Mouse (Mus musculus) liver, embryonic 12.5 days (tissue): ENCODE measurements around the gene Lpar1. TPM values are rescaled to one million over a fixed set of nuclear protein-coding genes. Genes with fewer than 3 reads are reported as not detected.

Source experiments
- ATAC-seq: fragments of 200-750 bp; cut with Nextera tagmentation; 2 replicates; pipeline ENCODE4 v1.8.0; 2017; ENCODE audit warnings: moderate number of reproducible peaks, mild to moderate bottlenecking, moderate library complexity
- H3K27ac ChIP-seq: fragments of 300-500 bp; sonication (generic); 2 replicates; pipeline ENCODE4 v1.5.1; 2016; ENCODE audit warnings: mild to moderate bottlenecking
- H3K27me3 ChIP-seq: fragments of 300-500 bp; sonication (generic); replicated peaks from 2 replicates; pipeline ENCODE4 v1.6.1; 2016; ENCODE audit warnings: mild to moderate bottlenecking, moderate library complexity
- H3K36me3 ChIP-seq: fragments of 300-500 bp; sonication (generic); 2 replicates; pipeline ENCODE4 v1.6.1; 2016; ENCODE audit warnings: mild to moderate bottlenecking, moderate library complexity
- H3K4me1 ChIP-seq: fragments of 300-500 bp; sonication (generic); 2 replicates; pipeline ENCODE4 v1.6.1; 2016
- H3K4me2 ChIP-seq: fragments of 300-500 bp; sonication (generic); 2 replicates; pipeline ENCODE4 v1.6.1; 2016; ENCODE audit warnings: mild to moderate bottlenecking, moderate library complexity
- H3K4me3 ChIP-seq: fragments of 300-500 bp; sonication (generic); 2 replicates; pipeline ENCODE4 v1.5.1; 2016; ENCODE audit warnings: mild to moderate bottlenecking, moderate library complexity
- H3K9ac ChIP-seq: fragments of 300-500 bp; sonication (generic); 2 replicates; pipeline ENCODE4 v1.6.1; 2016; ENCODE audit warnings: mild to moderate bottlenecking, moderate library complexity
- H3K9me3 ChIP-seq: fragments of 300-500 bp; sonication (generic); replicated peaks from 2 replicates; pipeline ENCODE4 v1.6.1; 2016; ENCODE audit warnings: mild to moderate bottlenecking, moderate library complexity
- WGBS: fragments of 180-500 bp; shearing (Covaris S2); methylation state at CpG from one replicate; pipeline ENCODE4 v1.1.7; 2016; ENCODE audit not compliant: insufficient replicate concordance; 5-methylcytosine and 5-hydroxymethylcytosine counted together
- polyA plus RNA-seq: library from polyadenylated mRNA; unstranded; fragments of >200 nt; fragmentation: Nextera tagmentation; extraction: Ambion mirVana; gene quantifications from 2 replicates; pipeline ENCODE4 v1.2.1, GENCODE M21; 2016

Gene Lpar1
- polyA plus RNA-seq, 1 experiment from 2014 or later = 8.8 TPM

DNA sequence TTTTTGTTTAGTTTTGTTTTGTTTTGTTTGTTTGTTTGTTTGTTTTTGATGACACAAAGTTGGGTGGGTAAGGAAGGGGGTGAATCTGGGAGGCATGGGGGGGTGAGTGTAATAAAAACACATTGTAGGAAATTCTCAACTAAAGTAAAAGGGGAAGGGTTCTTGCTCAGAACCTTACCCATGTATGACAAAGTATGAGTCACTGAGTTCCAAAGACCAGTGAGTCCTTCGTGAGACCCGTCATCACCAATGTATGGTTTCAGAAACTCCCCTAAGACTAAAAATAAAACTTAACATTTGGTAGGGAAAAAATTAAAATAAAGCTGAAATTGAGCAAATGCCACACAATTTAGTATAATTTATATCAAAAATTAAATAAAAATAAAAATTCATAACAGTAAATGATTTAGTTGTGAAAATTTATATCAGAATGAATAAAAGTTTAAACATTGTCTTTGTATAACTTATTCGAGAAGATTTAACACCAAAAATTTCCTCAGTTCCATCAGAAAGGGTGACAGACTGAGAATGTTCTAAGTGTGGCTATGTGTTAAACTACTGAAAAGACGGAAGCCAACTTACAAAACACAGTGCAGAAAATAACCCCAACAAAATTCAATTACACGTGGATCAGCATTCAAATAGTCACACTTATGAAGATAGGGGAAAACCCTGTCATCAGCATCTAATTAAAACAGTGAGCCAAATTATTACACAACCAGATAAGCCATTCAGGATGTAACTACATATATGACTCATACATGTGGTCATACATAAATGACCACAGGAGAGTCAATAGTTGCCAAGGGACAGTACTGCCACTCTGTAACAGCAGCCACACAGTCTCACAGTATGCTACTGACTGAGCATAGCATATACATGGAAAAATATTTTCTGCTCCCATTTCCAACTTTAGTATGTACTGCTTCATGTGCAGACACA lies 83.8 kb downstream of the Lpar1 start:
- Histone ChIP-seq H3K27me3 (no peaks in the 10 kb centered on the region), H3K9ac (no peak overlapping the region), H3K9me3 (no peaks in the 10 kb centered on the region), H3K4me1 (no peaks in the 10 kb centered on the region), H3K27ac (no peak overlapping the region), H3K4me3 (no peak overlapping the region), H3K36me3 (no peaks in the 10 kb centered on the region), H3K4me2 (no peak overlapping the region)
- WGBS = 78% methylated on average over 5 of the region's 5 CpGs
- ATAC-seq = no peak

DNA sequence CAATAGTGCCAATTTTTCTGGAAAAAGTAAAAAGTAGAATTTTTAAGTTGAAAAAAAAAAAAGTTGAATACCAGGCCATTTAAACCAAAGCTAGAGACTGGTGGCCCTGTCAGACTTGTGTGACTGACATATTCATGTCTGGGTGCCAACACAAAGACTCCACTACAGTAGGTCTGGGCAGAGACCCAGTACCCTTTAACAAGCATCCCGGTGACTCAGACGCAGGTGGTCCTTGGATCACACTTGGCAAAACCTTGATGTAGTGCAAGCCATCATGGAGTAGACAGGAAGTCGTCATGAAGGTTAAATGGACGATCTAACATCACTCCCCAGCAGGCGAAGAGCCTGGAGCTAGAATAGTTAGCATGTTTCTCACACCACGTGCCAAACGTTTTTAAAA lies 84.7 kb downstream of the Lpar1 start:
- Histone ChIP-seq H3K9me3 (no peaks in the 10 kb centered on the region), H3K27me3 (no peaks in the 10 kb centered on the region), H3K4me2 (no peak overlapping the region), H3K4me1 (no peaks in the 10 kb centered on the region), H3K9ac (no peak overlapping the region), H3K36me3 (no peaks in the 10 kb centered on the region), H3K4me3 (no peak overlapping the region), H3K27ac (no peak overlapping the region)
- no peak for ATAC-seq
- 72% methylated on average over 7 of the region's 7 CpGs for WGBS

DNA sequence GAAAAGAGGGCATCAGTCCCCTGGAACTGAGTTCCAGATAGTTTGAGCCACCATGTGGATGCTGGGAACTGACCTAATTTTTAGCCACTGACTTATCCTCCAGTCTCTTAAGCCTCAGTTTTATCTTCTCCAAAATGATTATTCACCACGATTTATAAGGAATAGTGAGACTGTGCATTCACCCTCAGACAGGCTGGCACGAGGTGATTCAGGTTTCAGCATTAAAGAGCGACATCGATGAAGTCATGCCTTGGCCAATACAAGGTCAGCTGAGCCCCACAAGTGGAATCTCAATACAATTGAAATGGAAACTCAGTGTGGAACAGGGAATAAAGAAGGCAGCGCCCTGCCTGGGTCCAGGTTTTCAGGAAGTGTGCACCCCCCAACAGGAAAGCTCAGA lies 88.1 kb downstream of the Lpar1 start:
- Histone ChIP-seq H3K9me3 (no peaks in the 10 kb centered on the region), H3K4me3 (no peak overlapping the region), H3K36me3 (no peaks in the 10 kb centered on the region), H3K4me1 (no peaks in the 10 kb centered on the region), H3K27ac (no peak overlapping the region), H3K9ac (no peak overlapping the region), H3K4me2 (no peak overlapping the region), H3K27me3 (no peaks in the 10 kb centered on the region)
- 70% methylated on average over 5 of the region's 5 CpGs for WGBS
- no peak for ATAC-seq

DNA sequence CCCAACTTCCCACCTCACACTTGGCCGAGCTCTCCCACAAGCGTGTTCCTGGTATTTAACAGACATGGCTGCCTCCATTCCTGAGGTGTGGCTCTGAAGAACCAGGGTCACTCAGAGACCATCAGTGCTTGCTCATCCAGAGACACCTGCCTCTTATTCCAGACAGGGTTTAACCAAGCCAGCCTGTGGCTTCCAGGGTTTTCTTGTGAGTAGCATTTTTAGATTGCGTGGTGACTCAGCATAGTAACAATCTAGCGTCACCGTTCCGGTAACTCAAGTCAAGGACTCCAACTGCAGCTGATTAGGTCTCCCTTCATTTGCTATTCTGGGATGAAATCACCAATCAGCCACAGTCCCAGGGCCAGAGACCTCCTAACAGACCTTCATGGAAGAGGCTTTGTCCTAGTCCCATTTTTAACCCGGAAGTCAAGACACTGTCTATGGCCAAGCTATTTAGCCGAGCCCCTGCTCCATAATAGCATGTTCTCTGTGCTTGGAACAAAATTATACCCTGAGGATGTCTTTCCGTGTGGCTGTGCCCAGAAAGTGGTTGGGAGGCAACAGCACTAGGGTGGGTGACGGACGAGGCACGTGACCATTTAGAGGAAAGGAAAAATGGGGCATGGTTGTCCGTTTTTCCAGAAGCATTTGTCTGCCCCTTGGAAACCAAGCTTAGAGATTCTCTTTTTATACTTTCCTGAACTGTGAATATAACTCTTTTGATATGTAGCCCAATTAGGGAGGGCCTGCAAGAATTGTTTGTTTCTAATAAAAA lies 89.1 kb downstream of the Lpar1 start:
- H3K27ac ChIP-seq = no peak overlapping the region
- no peaks in the 10 kb centered on the region for H3K9me3 ChIP-seq
- WGBS = 70% methylated on average over 13 of the region's 13 CpGs
- H3K27me3 ChIP-seq = no peaks in the 10 kb centered on the region
- H3K36me3 ChIP-seq = no peaks in the 10 kb centered on the region
- H3K4me3 ChIP-seq = no peak overlapping the region
- no peak overlapping the region for H3K9ac ChIP-seq
- no peak for ATAC-seq
- no peaks in the 10 kb centered on the region for H3K4me1 ChIP-seq
- no peak overlapping the region for H3K4me2 ChIP-seq

DNA sequence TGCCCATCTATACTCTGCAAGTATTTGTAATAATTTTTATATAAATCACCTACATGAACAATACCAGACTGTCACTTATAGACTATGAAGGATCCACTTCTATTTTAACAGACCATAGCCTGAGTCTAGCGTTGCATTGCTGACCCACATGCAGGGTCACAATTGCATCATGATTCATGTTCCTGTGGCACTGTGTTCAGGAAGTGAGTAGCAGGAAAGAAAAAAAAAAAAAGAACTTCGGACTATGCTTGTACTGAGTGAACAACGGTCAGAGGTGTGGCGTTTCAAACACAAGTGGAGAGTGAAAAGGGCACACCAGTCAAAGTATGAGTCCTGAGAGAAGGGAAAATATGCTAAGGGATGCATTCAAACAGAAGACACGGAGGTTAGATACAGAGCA lies 90.7 kb downstream of the Lpar1 start:
- Histone ChIP-seq H3K27me3 (no peaks in the 10 kb centered on the region), H3K4me3 (no peak overlapping the region), H3K4me1 (no peaks in the 10 kb centered on the region), H3K36me3 (no peaks in the 10 kb centered on the region), H3K4me2 (no peak overlapping the region), H3K9ac (no peak overlapping the region), H3K9me3 (no peaks in the 10 kb centered on the region), H3K27ac (no peak overlapping the region)
- WGBS = 34% methylated on average over 5 of the region's 5 CpGs
- no peak for ATAC-seq

DNA sequence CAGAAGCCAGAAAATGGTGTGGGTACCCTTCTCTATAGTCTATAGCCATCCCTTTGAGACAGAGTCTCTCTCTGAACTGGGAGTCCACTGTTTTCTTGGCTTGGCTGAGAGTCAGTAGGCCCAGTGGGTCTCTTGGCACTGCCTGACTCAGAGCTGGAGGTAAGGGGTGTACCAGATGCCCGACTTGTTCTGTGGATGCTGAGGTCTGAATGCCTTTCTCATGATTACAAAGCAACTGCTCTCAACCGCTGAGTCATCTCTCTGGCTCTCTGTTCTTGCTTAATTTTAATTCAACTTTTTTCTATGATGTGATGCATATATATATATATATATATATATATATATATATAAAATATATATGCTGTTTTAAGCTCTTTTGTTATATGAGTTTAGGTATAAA lies 91.1 kb downstream of the Lpar1 start:
- Histone ChIP-seq H3K4me1 (no peaks in the 10 kb centered on the region), H3K9me3 (no peaks in the 10 kb centered on the region), H3K27me3 (no peaks in the 10 kb centered on the region), H3K36me3 (no peaks in the 10 kb centered on the region), H3K27ac (no peak overlapping the region), H3K4me3 (no peak overlapping the region), H3K4me2 (no peak overlapping the region), H3K9ac (no peak overlapping the region)
- WGBS = 61% methylated on average over 2 of the region's 2 CpGs
- no peak for ATAC-seq

DNA sequence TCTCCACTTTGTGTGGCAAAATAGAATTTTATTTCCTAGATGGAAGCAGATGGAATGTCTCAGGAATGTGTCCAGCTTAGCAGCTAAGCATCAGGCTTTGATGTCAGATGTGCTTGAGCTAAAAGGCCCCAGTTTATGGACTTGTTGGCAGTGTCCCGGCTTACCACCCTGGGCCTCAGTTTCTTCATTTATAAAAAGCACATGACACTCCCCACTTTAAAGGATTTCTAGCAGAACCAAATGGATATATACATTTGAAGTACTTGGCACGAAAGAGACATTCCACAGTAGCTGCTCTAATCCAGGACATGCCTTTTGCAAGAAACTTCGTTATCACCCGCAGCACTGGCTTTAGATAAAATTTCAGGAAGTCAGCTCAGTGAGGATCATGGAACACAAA lies 100.4 kb downstream of the Lpar1 start:
- no peak for ATAC-seq

DNA sequence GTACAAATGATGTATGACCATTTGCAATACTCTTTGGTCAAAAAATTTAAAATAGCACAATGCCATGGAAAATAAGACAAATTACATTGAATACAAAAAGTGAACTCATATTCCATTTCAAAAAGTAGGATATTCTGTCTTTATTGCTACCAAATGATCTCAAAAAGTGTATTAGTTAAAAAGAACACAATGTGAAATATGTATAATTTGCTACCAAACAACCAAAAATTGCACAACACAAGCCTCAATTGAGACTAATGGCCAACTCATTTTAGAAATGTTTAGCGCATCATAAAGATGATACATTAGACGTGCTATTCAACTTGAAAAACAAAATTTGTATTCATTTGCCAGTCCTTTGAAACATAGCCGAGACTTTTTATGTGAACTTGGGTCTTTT lies 104.9 kb downstream of the Lpar1 start:
- Histone ChIP-seq H3K9ac (no peak overlapping the region), H3K27me3 (no peaks in the 10 kb centered on the region), H3K9me3 (no peaks in the 10 kb centered on the region), H3K36me3 (no peaks in the 10 kb centered on the region), H3K4me2 (no peak overlapping the region), H3K27ac (no peak overlapping the region), H3K4me1 (no peaks in the 10 kb centered on the region), H3K4me3 (no peak overlapping the region)
- 83% methylated on average over 3 of the region's 3 CpGs for WGBS
- no peak for ATAC-seq

More for the DNA sequence above, 100.4 kb downstream of the Lpar1 start:
- no peak overlapping the region for H3K4me3 ChIP-seq
- H3K4me2 ChIP-seq = no peak overlapping the region
- no peaks in the 10 kb centered on the region for H3K9me3 ChIP-seq
- no peaks in the 10 kb centered on the region for H3K36me3 ChIP-seq
- no peak overlapping the region for H3K27ac ChIP-seq
- no peaks in the 10 kb centered on the region for H3K4me1 ChIP-seq
- 36% methylated on average over 4 of the region's 4 CpGs for WGBS
- no peak overlapping the region for H3K9ac ChIP-seq
- no peaks in the 10 kb centered on the region for H3K27me3 ChIP-seq

DNA sequence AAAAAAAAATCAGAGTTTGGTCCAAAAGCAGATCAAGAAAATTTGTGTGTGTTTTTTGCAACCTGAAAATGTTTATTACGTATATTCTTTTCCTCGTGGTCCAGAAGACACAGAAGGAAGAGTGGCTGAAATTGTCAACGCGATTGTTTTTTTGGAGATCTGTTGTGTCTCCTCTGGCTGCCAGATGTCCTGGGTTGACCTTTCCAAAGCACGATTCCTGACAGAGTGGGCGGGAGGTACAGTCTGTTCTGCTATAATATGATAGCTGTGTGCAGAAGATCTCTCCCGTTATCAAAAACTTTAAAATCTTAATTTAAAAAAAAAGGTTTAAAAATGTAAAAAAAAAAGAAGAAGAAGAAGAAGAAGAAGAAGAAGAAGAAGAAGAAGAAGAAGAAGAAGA lies 105.9 kb downstream of the Lpar1 start:
- ATAC-seq = no peak
- H3K9me3 ChIP-seq = no peaks in the 10 kb centered on the region
- whole genome bisulfite sequencing = 80% methylated on average over 7 of the region's 7 CpGs

DNA sequence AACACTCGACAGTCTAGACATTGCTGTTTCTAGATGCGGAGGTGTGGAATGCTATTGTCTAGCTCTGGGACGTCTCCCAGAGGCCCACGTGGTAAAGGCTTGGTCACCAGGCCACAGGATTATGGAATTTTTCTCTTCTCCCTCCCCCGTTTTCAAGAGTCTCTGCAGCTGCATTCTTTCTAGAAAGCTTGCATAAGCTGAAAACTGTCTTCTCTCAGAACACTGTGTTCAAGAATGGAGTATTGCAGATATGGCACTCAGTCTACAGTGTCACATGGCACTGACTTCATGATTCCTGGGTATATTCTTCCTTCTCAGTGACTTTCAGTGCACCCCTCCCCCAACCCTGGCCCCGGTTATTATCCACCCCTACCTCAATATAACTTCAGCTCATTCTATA lies 107.9 kb downstream of the Lpar1 start:
- WGBS = 66% methylated on average over 6 of the region's 6 CpGs
- Histone ChIP-seq H3K36me3 (no peaks in the 10 kb centered on the region), H3K4me2 (no peak overlapping the region), H3K9ac (no peak overlapping the region), H3K9me3 (no peaks in the 10 kb centered on the region), H3K27me3 (no peaks in the 10 kb centered on the region), H3K4me1 (no peaks in the 10 kb centered on the region), H3K27ac (no peak overlapping the region), H3K4me3 (no peak overlapping the region)
- ATAC-seq = no peak

More for the DNA sequence above, 105.9 kb downstream of the Lpar1 start:
- Histone ChIP-seq H3K27ac (no peak overlapping the region), H3K4me3 (no peak overlapping the region), H3K36me3 (no peaks in the 10 kb centered on the region), H3K4me1 (no peaks in the 10 kb centered on the region), H3K27me3 (no peaks in the 10 kb centered on the region), H3K4me2 (no peak overlapping the region), H3K9ac (no peak overlapping the region)

DNA sequence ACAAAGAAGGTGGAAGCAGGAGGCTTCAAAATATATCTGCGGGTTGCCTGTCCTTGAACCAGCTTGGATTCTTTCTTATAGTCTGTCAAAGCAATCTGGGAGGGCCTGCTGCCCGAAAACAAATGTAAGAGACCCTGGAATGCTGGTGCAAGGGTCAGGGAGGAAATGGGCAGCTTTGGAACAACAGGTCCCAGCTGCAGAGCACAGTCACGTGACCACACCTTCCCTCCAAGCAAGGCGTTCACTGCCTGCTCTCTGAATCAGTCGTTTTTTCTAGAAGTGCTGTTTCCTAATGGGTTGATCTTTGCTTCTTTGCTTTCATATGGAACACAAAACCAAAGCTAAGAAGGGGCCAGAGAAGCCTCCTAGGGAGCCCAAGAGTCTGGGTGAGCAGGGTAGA lies 111.4 kb downstream of the Lpar1 start:
- no peaks in the 10 kb centered on the region for H3K9me3 ChIP-seq
- no peaks in the 10 kb centered on the region for H3K27me3 ChIP-seq
- 39% methylated on average over 5 of the region's 5 CpGs for WGBS
- no peaks in the 10 kb centered on the region for H3K36me3 ChIP-seq
- no peak overlapping the region for H3K4me2 ChIP-seq
- no peak for ATAC-seq
- H3K9ac ChIP-seq = no peak overlapping the region
- H3K4me3 ChIP-seq = no peak overlapping the region
- no peak overlapping the region for H3K27ac ChIP-seq
- no peaks in the 10 kb centered on the region for H3K4me1 ChIP-seq

DNA sequence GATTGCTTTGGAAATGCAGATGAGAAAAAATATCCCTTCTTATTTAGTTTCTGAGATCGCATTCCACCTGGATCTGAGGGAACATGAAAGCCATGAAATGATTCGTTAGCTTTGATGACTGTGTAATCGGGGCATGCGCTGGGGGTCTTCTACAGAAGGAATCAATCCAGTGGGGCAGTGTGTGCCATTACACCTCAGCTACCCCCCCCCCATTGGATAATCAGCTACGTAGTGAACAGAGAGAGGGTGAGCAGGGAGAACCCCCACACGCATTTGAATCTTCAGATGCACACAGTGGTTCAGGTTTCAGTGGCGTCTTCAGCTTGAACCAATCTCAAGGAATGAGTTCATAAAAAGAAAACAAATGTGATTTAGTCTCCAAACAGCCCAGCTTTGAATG lies 115.0 kb downstream of the Lpar1 start:
- Histone ChIP-seq H3K4me3 (no peak overlapping the region), H3K27ac (no peak overlapping the region), H3K9ac (no peak overlapping the region), H3K9me3 (no peaks in the 10 kb centered on the region), H3K4me2 (no peak overlapping the region), H3K27me3 (no peaks in the 10 kb centered on the region), H3K4me1 (no peaks in the 10 kb centered on the region), H3K36me3 (no peaks in the 10 kb centered on the region)
- no peak for ATAC-seq
- WGBS = 81% methylated on average over 7 of the region's 7 CpGs
